Mouse (Mus musculus) layer of hippocampus, adult 11-12 months (tissue): ENCODE results near the gene Pin1.
"Not testable (repeated sequence)": the region's sequence is repeated elsewhere in the genome, so short reads cannot be mapped to it uniquely, and the experiment has no call there.

Experiments used
- DNase-seq: peaks from one replicate; pipeline ENCODE4 v3.0.0; 2022; ENCODE audit warnings: low spot score

Pin1 gene

DNA sequence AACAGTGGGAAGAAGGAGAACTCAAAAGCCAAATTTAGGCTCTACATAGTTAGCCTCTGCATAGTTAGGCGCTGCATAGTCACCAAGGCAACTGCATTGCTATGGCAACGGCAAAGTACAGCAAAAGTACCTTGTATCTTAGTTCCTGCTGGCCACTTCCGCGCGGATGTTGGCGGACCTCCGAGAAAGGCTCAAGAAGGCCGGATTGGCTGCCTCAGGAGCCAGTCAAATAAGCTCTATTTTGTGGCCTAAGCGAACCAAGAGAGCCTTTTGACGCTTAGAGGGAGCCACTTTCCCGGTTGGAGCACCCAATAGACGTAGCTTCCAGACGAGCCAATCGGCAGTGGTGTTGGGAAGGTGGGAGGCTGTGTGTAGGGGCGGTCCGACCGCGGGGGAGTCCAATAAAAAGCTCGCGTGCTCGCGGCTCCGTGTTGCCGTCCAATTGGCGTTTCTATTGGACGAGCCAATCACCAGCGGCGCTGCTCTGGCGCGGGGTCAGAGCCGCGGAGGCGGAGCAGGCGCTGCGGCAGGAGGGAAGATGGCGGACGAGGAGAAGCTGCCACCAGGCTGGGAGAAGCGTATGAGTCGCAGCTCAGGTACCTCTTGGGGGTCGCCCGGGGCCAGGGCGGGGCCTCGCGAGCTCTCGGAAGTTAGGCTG lies at the start of gene Pin1:
Gene Pin1 (plus strand): TSS at position 494 of the 658 bp plus-strand sequence.
- DNase-seq = peak; percentile 99

DNA sequence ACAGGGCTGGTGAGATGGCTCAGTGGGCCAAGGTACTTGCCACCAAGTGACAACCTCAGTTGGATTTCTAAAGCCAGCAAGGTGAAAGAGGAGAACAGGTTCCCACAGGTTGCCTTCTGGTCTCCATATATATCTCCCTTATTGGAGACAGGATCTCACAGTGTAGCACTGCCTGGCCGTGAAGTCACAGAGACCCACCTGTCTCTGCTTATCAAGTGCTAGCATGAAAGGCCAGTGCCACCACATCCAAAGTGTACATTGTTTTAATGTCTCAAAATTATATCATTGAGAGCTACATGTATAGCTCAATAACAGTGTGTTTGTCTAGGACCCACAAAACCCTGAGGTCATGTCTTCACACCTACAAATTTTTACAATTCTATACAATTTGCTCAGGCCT lies 45.6 kb upstream of the Pin1 start:
- DNase-seq = no peak

DNA sequence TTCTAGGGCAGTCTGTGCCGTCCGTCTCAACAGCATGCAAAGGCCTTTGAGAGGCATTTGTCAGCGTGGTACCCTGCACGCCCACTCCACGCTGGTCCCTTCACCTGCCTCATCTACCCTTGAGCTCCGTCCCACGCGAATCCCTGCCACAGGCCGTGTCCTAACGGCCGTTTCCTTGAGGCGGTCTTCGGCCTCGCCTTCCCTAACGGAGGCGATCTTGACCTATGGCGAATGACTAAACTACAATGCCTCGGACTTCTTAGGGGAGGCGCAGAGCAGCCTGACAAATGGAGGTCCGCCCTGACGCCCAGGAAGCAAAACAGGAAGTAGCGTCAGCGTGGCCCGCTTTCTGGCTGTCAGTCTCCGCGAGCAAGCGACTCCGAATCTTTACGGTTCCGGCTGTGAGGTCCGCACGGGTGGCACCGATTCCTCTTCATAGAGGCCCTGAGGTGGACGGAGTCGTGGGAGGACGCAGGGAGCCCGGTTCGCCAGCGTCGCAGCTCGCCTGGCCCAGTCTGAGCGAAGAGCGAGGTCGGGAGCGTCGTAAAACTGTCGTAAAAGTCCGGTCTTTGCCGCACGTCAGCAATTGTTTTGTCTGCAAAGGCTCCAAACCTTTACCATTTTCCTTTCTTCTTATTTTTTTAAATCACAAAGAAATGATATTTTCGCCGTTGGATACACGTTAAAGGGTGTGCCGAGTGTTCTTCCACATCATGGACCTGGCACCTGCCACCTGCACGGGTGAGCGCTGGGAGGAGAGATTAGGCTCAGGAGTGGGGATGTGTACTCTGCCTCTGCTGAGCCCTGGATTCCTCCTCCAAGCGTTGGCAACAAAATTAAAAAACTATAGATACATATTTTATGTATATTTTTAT lies 44.6 kb upstream of the Pin1 start:
- DNase-seq = peak; percentile 87

DNA sequence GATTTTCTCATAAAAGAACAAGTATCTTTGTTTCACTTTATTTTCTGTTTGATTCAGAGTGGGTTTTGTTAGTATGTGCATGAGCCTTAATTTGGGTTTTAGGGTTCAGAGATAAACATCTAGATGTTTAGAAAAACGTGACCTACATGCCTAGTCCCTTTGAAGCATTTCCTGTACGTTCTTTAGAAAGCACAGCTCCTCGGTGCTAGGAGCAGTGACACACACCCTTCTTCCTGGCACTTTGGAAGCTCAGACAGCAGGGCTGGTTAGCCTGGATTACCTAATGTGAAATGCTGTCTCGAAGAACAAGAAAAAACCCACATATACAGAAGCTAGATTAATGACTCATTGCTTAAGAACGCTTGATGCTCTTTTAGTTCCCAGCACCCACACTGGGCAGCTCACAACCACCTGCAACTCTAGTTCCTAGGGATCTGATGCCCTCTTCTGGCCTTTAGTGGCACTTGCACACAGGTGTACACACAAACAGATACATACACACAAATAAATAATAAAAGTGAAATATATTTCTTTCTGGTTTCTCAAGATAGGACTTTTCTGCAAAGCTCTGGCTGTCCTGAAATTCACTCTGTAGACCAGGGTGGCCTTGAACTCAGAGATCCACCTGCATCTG lies 41.9 kb upstream of the Pin1 start:
- no peak for DNase-seq

DNA sequence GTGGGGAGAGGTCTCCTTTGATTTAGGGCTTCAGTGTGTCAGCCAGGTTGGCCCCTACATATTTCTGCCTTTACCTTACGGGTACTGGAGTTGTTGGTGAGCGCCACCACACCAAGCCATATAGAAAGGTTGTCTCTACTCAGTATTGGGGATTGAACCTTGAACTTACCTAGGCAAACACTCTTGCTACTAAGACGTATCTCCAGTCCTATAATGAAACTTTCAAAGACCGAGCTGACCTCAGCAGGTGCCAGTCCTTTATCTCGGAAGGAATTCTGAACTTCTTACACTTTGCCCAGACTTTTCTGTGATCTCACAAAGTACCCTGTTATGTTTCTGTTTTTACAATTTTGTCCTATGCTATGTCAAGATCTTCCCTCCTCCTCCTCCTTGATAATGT lies 39.9 kb upstream of the Pin1 start:
- DNase-seq = no peak

DNA sequence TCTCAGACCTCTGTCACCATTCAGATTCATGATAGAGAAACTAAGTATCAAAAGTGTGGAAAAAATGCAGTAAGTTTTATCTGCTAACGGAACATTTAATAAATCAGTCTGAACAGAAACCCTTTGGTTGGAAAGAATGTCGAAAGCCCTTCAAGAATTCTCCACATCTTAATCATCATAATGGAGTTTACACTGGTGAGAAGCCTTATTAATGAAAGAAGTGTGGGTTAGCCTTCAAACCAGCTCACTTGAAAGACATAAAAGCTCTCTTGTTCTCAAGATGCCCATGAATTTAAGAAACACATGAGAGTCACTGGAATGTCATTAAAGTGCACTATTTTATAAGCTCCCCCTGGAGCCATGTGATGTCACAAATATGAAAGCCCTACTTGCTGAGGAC lies 35.2 kb upstream of the Pin1 start:
- no peak for DNase-seq

DNA sequence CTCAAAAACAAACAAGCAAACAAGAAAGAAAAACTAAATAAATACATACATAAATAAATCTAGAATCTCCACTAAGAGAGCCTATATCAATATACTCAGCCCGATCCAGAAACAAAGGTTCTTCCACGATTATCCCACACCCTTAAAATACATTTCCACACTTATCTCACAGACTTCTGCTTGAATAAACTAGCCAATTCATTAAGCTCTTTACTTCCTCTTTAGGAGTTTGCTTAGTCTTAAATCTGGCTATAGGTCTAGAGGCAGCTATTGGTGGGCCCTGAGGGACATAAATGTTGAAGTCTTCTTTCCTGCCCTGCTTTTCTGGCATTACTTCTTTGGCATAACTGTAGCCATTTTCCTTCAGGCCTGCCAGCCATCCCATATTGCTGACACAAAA lies 20.6 kb upstream of the Pin1 start:
- no peak for DNase-seq

DNA sequence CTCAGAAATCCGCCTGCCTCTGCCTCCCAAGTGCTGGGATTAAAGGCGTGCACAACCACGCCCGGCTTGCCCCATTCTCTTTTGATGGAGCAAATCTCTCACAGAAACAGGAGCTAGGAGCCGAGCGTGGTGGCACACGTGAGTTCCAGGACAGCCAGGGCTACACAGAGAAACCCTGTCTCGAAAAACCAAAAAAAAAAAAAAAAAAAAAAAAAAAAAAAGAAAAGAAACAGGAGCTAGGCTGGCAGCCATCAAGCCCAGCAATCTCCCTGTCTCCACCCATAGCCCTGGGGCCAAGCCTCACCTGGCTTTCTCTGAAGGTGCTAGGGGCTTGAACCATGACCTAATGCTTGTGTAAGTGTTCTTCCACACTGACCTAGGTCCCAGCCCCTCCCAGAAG lies 16.2 kb upstream of the Pin1 start:
- not testable (repeated sequence) for DNase-seq

DNA sequence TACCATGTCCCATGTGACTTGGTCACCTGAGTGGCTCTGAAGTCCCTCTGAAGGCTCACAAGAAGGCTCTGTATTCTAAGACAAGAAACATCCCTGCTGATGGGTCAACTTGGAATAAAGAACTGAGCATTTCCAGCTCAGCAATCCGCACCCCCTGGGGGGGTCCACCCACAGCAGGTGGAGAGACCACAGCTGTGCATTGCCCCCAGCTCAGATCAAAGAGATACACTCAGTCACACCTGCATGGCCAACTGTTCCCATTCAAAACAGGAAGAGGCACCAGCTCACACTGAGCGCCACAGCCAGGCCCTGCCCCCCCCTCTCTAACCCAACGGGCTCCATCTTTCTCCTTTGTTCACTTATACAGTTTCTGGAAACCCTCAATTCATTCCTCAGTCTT lies 15.6 kb upstream of the Pin1 start:
- no peak for DNase-seq

DNA sequence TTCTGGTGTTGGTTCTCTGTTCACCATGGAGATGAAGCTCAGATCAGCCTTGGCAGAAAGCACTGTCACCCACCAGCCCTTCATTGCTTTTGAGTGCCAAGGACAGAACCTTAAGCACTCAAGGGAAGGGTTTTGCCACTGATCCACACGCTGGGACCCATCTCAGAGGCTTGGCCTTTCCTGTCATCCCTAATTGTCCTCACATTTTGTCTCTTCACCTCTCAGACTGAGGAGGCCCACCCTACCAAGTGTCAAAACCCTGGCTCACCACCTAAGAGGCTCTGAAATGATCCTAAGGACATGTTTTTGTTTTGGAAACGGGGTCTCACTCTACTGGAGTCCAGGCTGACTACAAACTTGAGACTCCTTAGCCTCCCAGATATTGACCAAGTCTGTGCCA lies 15.1 kb upstream of the Pin1 start:
- DNase-seq = no peak

DNA sequence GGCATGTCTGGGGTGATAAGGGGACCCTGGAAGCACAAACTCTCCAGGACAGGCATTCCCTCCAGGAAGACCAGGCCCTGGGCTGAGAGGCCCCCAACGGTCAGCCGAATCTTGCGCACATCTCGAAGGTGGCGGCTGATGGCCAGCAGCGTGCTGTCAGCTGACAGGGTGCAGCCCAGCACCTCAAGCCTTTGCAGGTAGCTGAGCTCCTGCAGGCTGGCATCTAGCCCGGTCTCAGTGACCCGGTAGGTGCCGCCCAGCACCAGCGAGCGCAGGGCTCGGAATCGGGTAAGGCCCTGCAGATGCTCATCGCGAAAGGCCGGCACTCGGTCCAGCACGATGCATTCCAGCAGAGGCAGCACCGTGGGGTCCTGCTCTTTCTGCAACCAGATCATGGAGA lies 13.3 kb upstream of the Pin1 start:
- no peak for DNase-seq

DNA sequence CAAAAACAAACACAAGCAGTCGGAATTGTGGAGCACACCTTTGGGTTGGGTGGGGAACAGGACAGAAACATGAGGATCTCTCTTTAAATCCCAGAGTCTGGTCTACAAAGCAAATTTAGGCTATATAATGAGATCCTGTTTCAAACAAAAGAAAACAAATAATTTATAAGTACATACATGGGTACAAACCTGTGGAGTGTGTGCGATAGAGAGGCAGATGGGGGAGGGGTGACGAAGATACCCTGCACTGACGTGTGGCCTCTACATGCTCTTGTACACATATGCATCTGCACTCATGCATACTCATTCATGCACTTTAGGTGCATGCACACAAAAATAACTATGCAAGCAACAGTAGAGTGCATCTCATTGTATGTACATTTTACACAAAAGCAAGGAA lies 12.4 kb upstream of the Pin1 start:
- DNase-seq = no peak

DNA sequence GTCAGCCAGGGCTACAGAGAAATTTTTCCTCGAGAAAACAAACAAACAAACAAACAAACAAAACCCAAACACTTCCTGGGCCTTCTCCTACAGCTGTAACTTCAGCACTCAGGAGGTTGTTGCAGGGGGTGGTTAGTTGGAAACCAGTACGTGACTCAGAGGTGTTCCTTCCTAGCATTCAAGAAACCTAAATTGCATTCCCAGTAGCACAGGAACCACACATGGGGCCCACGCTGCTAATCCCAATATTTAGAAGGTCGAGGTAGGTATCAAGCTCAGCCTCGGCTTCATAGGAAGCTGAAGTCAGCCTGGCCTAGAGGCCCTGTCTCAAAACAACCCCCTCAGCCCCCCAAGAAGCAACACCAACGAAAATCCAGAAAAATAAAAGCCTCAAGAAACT lies 10.4 kb upstream of the Pin1 start:
- DNase-seq = no peak

DNA sequence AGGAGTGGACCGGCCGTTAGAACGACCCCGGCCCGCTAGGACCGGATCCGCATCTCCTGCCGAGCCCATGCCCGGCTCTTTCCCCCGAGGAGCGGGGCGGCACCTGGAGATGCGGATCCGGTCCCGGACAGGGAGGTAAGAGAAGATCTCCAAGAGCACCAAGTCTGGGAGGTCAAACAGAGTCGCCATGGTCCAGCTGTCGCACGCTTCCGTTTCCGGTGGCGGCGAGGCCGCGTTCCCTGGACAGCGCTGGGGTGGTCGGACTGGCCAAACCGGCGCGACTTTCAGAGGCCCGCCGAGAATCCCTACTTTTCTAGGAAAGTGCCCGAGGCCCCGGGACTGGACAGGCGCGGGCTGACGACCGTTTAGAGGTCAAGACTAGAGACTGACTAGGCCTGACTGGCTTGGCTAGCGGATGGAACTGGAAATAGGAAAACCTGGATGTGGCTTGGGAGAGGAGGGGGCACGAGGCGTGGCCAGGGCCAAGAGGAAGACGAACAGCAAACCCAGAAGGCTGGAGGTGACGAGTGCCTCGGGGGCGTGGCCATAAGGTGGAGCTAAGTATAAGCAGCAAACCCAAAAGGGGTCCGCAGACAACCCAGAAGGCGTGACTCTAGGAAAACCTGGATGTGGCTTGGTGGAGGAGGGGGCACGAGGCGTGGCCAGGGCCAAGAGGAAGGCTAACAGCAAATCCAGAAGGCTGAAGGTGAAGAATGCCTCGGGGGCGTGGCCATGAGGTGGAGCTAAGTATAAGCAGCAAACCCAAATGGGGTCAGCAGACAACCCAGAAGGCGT lies 9.6 kb upstream of the Pin1 start, which contains the start of gene Ubl5:
Gene Ubl5 (plus strand): TSS at position 778 of the 795 bp plus-strand sequence.
- DNase-seq = no peak

DNA sequence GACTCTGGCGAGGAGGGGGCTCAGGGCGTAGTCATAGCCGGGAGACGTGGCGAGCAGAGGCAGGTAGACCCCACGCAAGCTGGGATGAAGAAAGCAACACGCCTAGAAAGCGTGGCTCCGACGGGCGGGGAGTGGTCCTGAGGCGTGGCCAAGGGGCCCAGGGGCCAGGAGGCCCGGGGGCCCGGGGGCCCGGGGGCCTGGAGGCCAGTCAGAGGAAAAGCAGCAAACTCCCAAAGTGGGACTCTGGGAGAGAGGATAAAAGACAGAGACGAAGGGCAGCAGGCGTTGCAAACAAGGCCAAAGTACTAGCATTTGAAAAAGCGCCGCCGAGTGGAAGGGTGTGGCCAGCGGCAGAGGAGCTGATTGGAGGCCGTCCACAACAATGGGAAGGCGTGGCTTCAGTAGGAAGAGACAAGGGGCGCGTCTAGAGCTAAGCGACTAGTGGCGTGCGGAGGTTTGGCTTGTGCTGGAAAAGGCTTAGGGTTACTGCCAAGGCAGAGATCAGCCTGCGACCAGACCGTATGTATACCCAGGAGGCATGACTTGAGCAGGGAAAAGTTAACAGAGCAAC lies 8.9 kb upstream of the Pin1 start:
- DNase-seq = peak; percentile 79

DNA sequence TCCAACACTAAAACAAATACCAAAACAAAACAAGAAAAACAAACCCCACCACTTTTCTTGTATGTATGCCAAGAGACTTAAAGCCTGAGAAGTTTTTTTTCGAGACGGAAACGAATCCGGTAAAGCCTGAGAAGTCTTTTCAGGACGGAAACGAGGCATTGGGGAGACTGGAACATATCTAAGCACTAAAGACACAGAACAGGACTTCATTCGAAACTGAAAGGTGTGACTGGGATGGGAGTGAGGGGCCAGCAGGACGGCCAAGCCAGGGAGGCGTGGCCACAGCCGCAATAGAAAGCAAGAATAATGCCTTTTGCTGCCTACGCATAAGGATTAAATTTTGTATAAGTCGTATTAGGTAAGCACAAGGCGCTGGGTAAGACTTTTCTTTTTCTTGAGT lies 8.1 kb upstream of the Pin1 start:
- DNase-seq = no peak

DNA sequence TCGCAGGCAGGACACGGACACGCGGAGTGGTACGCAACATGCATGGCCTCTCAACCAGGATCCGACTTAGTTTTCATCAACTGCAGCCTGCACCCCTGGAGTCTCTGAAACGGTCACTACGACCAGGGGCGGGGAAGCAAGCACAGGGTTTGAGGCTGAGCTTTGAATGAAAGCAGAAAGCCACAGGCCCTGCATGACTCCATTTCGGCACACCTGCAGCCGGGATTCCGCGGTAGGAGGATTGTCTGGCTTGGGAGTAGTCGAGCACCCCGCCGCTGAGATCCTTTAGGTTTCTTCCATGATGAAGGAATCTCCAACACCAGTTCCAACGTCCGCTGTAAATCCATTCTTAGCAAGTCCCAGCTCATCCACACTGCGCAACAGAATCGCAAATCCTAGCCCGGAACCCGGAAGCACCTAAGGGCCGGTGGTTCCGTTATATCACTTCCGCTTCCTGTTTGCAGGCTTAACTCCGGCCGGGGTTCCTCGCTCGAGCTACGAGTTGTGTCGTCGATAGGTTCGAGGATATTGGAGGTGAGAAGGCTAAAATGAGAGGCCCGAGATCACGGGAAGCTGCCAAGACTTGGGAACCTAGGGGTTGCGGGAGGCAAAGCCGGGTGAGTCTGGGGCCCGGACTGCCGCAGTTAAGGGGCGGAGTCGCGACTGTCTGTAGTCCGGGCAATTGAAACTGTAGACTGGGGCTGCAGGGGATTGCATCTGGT lies 7.4 kb upstream of the Pin1 start, which contains the start of gene Fbxl12:
Gene Fbxl12 (minus strand): TSS at position 408 of the 722 bp plus-strand sequence.
- DNase-seq = peak; percentile 79

DNA sequence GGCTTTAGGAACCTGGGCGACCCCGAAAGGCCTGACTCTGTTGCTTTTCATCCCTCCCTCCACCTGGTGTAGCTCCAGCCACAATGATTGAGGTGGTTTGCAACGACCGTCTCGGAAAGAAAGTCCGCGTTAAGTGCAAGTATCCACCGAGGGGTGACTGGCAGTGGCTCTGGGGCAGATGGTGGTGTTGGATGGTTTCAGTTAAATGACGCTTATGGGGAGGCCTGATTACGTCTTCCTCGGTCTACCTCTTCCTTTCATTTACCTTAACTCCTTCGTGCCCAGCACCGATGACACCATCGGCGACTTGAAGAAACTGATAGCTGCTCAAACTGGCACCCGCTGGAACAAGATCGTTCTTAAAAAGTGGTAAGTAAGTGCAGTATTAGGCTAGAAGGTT lies 6.8 kb upstream of the Pin1 start:
- DNase-seq = no peak

DNA sequence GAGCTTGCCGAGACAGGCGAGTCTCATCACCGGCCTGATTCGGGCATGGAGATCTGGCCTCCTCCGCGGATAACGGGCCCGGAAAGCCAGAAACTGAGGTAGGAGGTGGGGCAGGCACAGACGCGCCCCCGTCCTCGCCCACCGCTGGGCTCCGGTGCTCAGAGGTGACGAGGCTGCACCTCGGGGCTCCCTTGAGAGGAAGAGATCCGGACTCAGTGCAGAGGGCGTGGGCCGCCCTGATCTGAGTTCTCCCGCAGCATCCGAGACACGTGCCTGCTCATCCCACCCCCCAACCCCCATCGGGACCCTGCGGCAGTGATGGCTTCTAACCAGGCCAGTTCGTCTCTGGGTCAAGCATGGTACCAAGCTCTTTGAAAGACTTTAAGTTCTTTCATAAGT lies 364 bp downstream of the Pin1 start:
- no peak for DNase-seq

DNA sequence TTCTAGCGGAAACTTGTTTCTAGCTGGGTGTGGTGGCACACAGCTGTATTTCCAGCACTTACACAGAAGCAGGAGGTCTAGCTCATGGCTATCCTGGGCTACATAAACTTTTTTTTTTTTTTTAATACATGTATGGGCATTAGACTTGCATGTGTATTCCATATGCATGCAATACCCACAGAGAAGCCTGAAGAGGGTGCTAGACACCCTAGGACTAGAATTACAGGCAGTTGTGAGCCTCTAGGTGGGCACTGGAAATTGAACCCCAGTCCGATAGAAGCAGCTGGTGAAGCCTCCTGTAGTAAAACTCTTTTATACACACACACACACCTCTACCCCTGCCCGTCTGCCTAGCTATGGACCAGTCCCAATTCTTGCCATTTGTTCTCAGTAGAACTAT lies 2.0 kb downstream of the Pin1 start:
- DNase-seq = no peak

DNA sequence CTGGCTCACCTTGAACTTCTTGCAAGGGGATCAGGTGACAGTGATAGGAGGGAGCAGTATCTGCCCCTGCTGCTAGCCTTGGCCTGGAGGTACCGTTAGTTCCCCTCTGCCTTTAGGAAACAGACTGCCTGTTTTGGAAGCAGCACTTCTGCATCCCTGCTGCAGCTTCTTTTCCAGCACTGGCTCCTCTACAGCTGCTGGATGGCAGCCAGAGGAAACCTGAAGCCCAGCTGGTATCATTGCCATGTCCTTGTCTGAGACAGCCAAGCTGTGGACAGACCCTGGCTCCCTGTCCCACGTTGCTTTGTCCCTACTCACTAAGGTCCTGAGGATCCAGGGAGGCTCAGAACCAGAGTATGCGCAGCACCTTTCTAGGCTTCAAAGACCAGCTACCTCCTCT lies 5.7 kb downstream of the Pin1 start:
- no peak for DNase-seq
